Mouse (Mus musculus): ENCODE results near the gene Ucp2. TPM values are rescaled to one million over a fixed set of nuclear protein-coding genes. Genes with fewer than 3 reads are reported as not detected.
A peak's percentile ranks its signal among the peaks of the same experiment; 100 is the strongest.

Ucp2 gene
- total and polyA plus RNA-seq, 2 experiments: 12.2 to 45.2 TPM

- DNase-seq (ENCODE audit: extremely low read depth, low read depth, low spot score): no peak
- Histone ChIP-seq H3K79me2 (ENCODE audit: control insufficient read depth, insufficient read depth, low read length) (no peaks in the 10 kb centered on the region), H3K4me3 (ENCODE audit: insufficient read depth, low read depth, low read length) (peak overlapping the region; percentile 69), H3K27ac (replicated peaks; ENCODE audit: insufficient read depth, low read depth, low read length) (peak overlapping the region; percentile 48), H3K4me1 (ENCODE audit: control insufficient read depth, insufficient read depth, low read length) (peaks cover 11% of the 10 kb centered on the region), H3K27me3 (ENCODE audit: control insufficient read depth, insufficient read depth, low read length) (no peaks in the 10 kb centered on the region), H3K9ac (ENCODE audit: low read depth, low read length) (peak overlapping the region; percentile 68), H3K36me3 (ENCODE audit: control insufficient read depth, insufficient read depth, low read length) (no peaks in the 10 kb centered on the region)
- TF ChIP-seq POLR2A (IDR thresholded peaks at IDR 0.05; ENCODE audit: extremely low read depth, insufficient read depth, low read length) (no peak), CTCF (IDR thresholded peaks at IDR 0.05; ENCODE audit: low read depth, low read length) (no peak)
- WGBS: 31% methylated on average over 19 of the region's 19 CpGs
Observed at GRCm38 (mm10) chr7:100493484-100494414, 612 bp downstream of the Ucp2 start.

GRCm38 (mm10) chr7:100494415-100494831 lies 1.3 kb downstream of the Ucp2 start:
- H3K27me3 ChIP-seq (ENCODE audit: control insufficient read depth, insufficient read depth, low read length): no peaks in the 10 kb centered on the region
- H3K4me3 ChIP-seq (ENCODE audit: insufficient read depth, low read depth, low read length): peak overlapping the region; percentile 69
- H3K27ac ChIP-seq (replicated peaks; ENCODE audit: insufficient read depth, low read depth, low read length): peak overlapping the region; percentile 48; the same call in 1 of the 2 replicates
- DNase-seq (ENCODE audit: extremely low read depth, low read depth, low spot score): no peak
- H3K36me3 ChIP-seq (ENCODE audit: control insufficient read depth, insufficient read depth, low read length): no peaks in the 10 kb centered on the region
- H3K79me2 ChIP-seq (ENCODE audit: control insufficient read depth, insufficient read depth, low read length): no peaks in the 10 kb centered on the region
- H3K4me1 ChIP-seq (ENCODE audit: control insufficient read depth, insufficient read depth, low read length): peaks cover 11% of the 10 kb centered on the region
- WGBS: 85% methylated on average over 7 of the region's 7 CpGs
- TF ChIP-seq POLR2A (IDR thresholded peaks at IDR 0.05; ENCODE audit: extremely low read depth, insufficient read depth, low read length) (no peak), CTCF (IDR thresholded peaks at IDR 0.05; ENCODE audit: low read depth, low read length) (no peak)
- H3K9ac ChIP-seq (ENCODE audit: low read depth, low read length): peak overlapping the region; percentile 68

- H3K4me3 ChIP-seq (ENCODE audit: insufficient read depth, low read depth, low read length): peak overlapping the region; percentile 54
- no peaks in the 10 kb centered on the region for H3K79me2 ChIP-seq (ENCODE audit: control insufficient read depth, insufficient read depth, low read length)
- H3K27ac ChIP-seq (replicated peaks; ENCODE audit: insufficient read depth, low read depth, low read length): peak overlapping the region; percentile 68
- H3K9ac ChIP-seq (ENCODE audit: low read depth, low read length): peak overlapping the region; percentile 63
- DNase-seq (ENCODE audit: extremely low read depth, low read depth, low spot score): peak; percentile 71
- TF ChIP-seq POLR2A (IDR thresholded peaks at IDR 0.05; ENCODE audit: extremely low read depth, insufficient read depth, low read length) (no peak), CTCF (IDR thresholded peaks at IDR 0.05; ENCODE audit: low read depth, low read length) (no peak)
- H3K4me1 ChIP-seq (ENCODE audit: control insufficient read depth, insufficient read depth, low read length): peaks cover 11% of the 10 kb centered on the region
- H3K36me3 ChIP-seq (ENCODE audit: control insufficient read depth, insufficient read depth, low read length): no peaks in the 10 kb centered on the region
- WGBS: 19% methylated on average over 8 of the region's 8 CpGs
- no peaks in the 10 kb centered on the region for H3K27me3 ChIP-seq (ENCODE audit: control insufficient read depth, insufficient read depth, low read length)
Observed at GRCm38 (mm10) chr7:100495042-100495441, 1.9 kb downstream of the Ucp2 start.

- H3K27me3 ChIP-seq (ENCODE audit: control insufficient read depth, insufficient read depth, low read length): no peaks in the 10 kb centered on the region
- peaks cover 11% of the 10 kb centered on the region for H3K4me1 ChIP-seq (ENCODE audit: control insufficient read depth, insufficient read depth, low read length)
- TF ChIP-seq CTCF (IDR thresholded peaks at IDR 0.05; ENCODE audit: low read depth, low read length): no peak
- TF ChIP-seq POLR2A (IDR thresholded peaks at IDR 0.05; ENCODE audit: extremely low read depth, insufficient read depth, low read length): no peak
- H3K36me3 ChIP-seq (ENCODE audit: control insufficient read depth, insufficient read depth, low read length): no peaks in the 10 kb centered on the region
- peak; percentile 46 for DNase-seq (ENCODE audit: extremely low read depth, low read depth, low spot score)
- peak overlapping the region; percentile 54 for H3K4me3 ChIP-seq (ENCODE audit: insufficient read depth, low read depth, low read length)
- 33% methylated on average over 11 of the region's 11 CpGs for WGBS
- peak overlapping the region; percentile 68 for H3K27ac ChIP-seq (replicated peaks; ENCODE audit: insufficient read depth, low read depth, low read length)
- no peaks in the 10 kb centered on the region for H3K79me2 ChIP-seq (ENCODE audit: control insufficient read depth, insufficient read depth, low read length)
- H3K9ac ChIP-seq (ENCODE audit: low read depth, low read length): peak overlapping the region; percentile 63
Observed at GRCm38 (mm10) chr7:100495581-100496251, 2.6 kb downstream of the Ucp2 start.

GRCm38 (mm10) chr7:100496371-100496770 lies 3.2 kb downstream of the Ucp2 start:
- DNase-seq (ENCODE audit: extremely low read depth, low read depth, low spot score): no peak
- no peak overlapping the region for H3K4me3 ChIP-seq (ENCODE audit: insufficient read depth, low read depth, low read length)
- no peak for TF ChIP-seq POLR2A (IDR thresholded peaks at IDR 0.05; ENCODE audit: extremely low read depth, insufficient read depth, low read length)
- TF ChIP-seq CTCF (IDR thresholded peaks at IDR 0.05; ENCODE audit: low read depth, low read length): no peak
- peak overlapping the region; percentile 51 for H3K27ac ChIP-seq (replicated peaks; ENCODE audit: insufficient read depth, low read depth, low read length)
- H3K27me3 ChIP-seq (ENCODE audit: control insufficient read depth, insufficient read depth, low read length): no peaks in the 10 kb centered on the region
- H3K4me1 ChIP-seq (ENCODE audit: control insufficient read depth, insufficient read depth, low read length): peaks cover 11% of the 10 kb centered on the region
- H3K9ac ChIP-seq (ENCODE audit: low read depth, low read length): peak overlapping the region; percentile 17; the same call in 1 of the 2 replicates
- WGBS: 66% methylated on average over 6 of the region's 6 CpGs
- no peaks in the 10 kb centered on the region for H3K79me2 ChIP-seq (ENCODE audit: control insufficient read depth, insufficient read depth, low read length)
- no peaks in the 10 kb centered on the region for H3K36me3 ChIP-seq (ENCODE audit: control insufficient read depth, insufficient read depth, low read length)
